Mouse (Mus musculus) ES-E14 (cell line): ENCODE measurements around the gene Fam155a. TPM values are rescaled to one million over a fixed set of nuclear protein-coding genes. Genes with fewer than 3 reads are reported as not detected.
A peak's percentile ranks its signal among the peaks of the same experiment; 100 is the strongest.

Experiments
- DNase-seq: peaks from one replicate; pipeline ENCODE4 v3.0.0-alpha.2; 2013; ENCODE audit warnings: low read depth, low spot score
- H3K27ac ChIP-seq: 2 replicates; pipeline ENCODE4 v1.5.1; 2012; ENCODE audit warnings: low read depth, mild to moderate bottlenecking, low read length, moderate library complexity, mixed read lengths; ENCODE audit not compliant: poor library complexity, insufficient read depth, severe bottlenecking
- H3K36me3 ChIP-seq: 2 replicates; pipeline ENCODE4 v1.6.1; 2012; ENCODE audit warnings: mild to moderate bottlenecking, low read length, moderate library complexity, mixed read lengths; ENCODE audit not compliant: control insufficient read depth, poor library complexity, insufficient read depth, severe bottlenecking
- H3K4me1 ChIP-seq, 2 experiments: fragments of 150-350 bp in 1 of 2; sonication (generic) in 1 of 2; 2 replicates each; pipeline ENCODE4 v1.6.1; 2012; ENCODE audit warnings: low read length in 2 of 2, mild to moderate bottlenecking in 1 of 2, mixed read lengths in 1 of 2; ENCODE audit not compliant: control insufficient read depth in 2 of 2, insufficient read depth in 2 of 2, poor library complexity in 1 of 2
- H3K4me3 ChIP-seq, 2 experiments: fragments of 150-350 bp in 1 of 2; sonication (generic) in 1 of 2; 2 replicates each; pipeline ENCODE4 v1.5.1; 2012; ENCODE audit warnings: low read length in 2 of 2, low read depth in 1 of 2, mild to moderate bottlenecking in 1 of 2, mixed read lengths in 1 of 2; ENCODE audit not compliant: insufficient read depth in 1 of 2, poor library complexity in 1 of 2, severe bottlenecking in 1 of 2
- H3K9ac ChIP-seq: 2 replicates; pipeline ENCODE4 v1.6.1; 2012; ENCODE audit warnings: low read depth, mild to moderate bottlenecking, low read length, mixed read lengths; ENCODE audit not compliant: poor library complexity, insufficient read depth, severe bottlenecking
- H3K9me3 ChIP-seq: fragments of 150-350 bp; sonication (generic); 2 replicates; pipeline ENCODE4 v1.6.1; 2012; ENCODE audit warnings: low read depth, mild to moderate bottlenecking, low read length; ENCODE audit not compliant: control insufficient read depth, insufficient read depth
- CHD2 ChIP-seq: IDR thresholded peaks from 2 replicates; pipeline ENCODE4 v1.6.1; 2014; ENCODE audit warnings: mild to moderate bottlenecking, low read depth, low read length, inconsistent platforms
- HCFC1 ChIP-seq: IDR thresholded peaks from 2 replicates; pipeline ENCODE4 v1.6.1; 2012; ENCODE audit warnings: low read length, inconsistent platforms, borderline replicate concordance; ENCODE audit not compliant: insufficient read depth
- MAFK ChIP-seq: IDR thresholded peaks from 2 replicates; pipeline ENCODE4 v1.6.1; 2014; ENCODE audit warnings: mild to moderate bottlenecking, low read depth, low read length, inconsistent platforms; ENCODE audit not compliant: insufficient read depth
- ZC3H11A ChIP-seq: IDR thresholded peaks from 2 replicates; pipeline ENCODE4 v1.6.1; 2012; ENCODE audit warnings: low read depth, mild to moderate bottlenecking, inconsistent platforms, low read length, borderline replicate concordance
- ZNF384 ChIP-seq: IDR thresholded peaks from 2 replicates; pipeline ENCODE4 v1.6.1; 2012; ENCODE audit warnings: low read depth, low read length, inconsistent platforms
- in situ Hi-C, 2 experiments: fragments of 600-800 bp; cut with MboI; formaldehyde crosslinking; loops; one replicate each; pipeline ENCODE4 v1.15.1; 2025; ENCODE audit warnings: low sequenced_read_pairs in 2 of 2, inconsistent platforms in 1 of 2; ENCODE audit not compliant: unreplicated experiment in 2 of 2
- total RNA-seq: library from RNA; depleted of rRNA; stranded (reverse); fragments of 300-350 nt; gene quantifications from 2 replicates; pipeline ENCODE4 v1.2.3, GENCODE M21; 2012

The Fam155a gene
- total RNA-seq, 1 experiment: 0.04 TPM

DNA sequence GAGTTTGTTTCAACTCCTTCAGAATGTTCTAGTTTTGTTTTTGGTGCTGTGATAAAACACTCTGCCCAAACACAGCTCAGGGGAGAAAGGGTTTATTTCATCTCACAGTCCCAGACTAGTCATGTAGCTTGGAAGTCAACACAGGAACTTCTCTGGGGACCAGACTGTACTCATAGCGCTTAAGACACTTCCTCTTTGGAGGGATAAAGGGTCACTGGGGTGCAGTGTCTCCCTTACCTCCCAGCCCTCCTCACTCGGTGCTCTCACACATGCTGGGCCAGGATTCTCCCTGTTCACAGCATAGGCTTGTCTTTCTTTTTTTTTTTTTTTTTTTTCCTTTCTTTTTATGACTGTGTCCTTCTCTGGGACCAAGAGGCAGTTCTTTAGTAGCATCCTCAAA is 585.8 kb downstream of the Fam155a start:
- H3K9ac ChIP-seq: no peak overlapping the region
- H3K4me1 ChIP-seq: no peaks in the 10 kb centered on the region
- no peak overlapping the region for H3K4me3 ChIP-seq
- no peak for TF ChIP-seq CHD2
- TF ChIP-seq ZC3H11A: no peak
- TF ChIP-seq ZNF384: no peak
- TF ChIP-seq HCFC1: no peak
- no peak for TF ChIP-seq MAFK
- in situ Hi-C loops: no loop called here
- H3K27ac ChIP-seq: no peak overlapping the region
- no peaks in the 10 kb centered on the region for H3K36me3 ChIP-seq
- H3K9me3 ChIP-seq: no peaks in the 10 kb centered on the region
- DNase-seq: no peak

DNA sequence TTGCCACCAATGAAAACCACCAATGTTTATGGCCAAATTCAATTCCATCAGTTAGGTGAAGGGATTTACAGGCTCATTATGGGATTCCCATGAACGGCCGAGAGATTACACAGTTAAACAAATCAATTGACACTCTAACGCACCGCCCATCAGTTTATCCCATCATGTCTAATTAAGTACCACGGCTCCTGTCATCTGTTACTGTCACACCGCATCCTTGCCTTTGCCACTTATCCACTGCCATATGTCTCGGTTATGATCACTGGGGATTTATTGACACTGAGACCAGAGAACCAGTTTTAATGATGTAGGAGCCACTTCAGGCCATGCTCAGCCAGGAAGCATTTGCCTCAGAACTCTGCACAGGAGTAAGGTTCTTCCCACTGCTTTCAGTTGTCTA is 588.5 kb downstream of the Fam155a start:
- in situ Hi-C loops: no loop called here

DNA sequence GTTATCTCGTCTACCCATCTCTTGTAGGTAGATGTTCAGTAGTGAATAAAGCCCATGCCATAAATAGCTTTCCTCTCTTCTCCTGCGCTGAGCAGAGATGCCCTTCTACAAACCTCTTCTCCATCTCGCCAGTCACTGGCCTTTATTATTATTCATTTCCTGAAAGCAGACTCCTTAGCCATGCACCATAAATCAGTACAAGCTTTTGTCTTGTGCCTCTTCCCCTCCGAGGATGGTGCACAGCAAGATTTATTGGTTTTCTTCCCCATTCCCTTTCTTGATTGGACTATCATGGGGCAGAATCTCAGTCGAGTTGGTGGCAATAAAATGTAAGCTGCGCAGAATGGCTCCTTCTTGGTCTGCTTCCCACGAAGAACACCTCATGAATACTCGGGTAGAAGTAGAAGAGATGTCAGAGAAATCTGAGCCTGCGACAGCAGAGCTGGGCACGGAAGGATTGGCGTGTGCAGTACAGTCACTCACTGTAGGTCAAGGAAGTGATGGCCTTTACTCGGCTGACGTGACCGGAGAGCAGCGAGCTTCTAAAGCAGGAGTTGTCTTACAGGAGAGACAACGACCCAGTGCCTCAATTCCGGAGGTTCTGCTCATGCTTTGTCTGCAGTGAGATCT is 590.2 kb downstream of the Fam155a start:
- Histone ChIP-seq H3K36me3 (no peaks in the 10 kb centered on the region), H3K4me3 (no peak overlapping the region), H3K9me3 (no peaks in the 10 kb centered on the region), H3K9ac (no peak overlapping the region), H3K27ac (no peak overlapping the region), H3K4me1 (no peaks in the 10 kb centered on the region)
- in situ Hi-C loops: no loop called here
- no peak for DNase-seq
- TF ChIP-seq HCFC1: no peak
- TF ChIP-seq ZNF384: no peak
- no peak for TF ChIP-seq ZC3H11A
- no peak for TF ChIP-seq CHD2
- no peak for TF ChIP-seq MAFK

More for the DNA sequence above, 588.5 kb downstream of the Fam155a start:
- Histone ChIP-seq H3K4me1 (no peaks in the 10 kb centered on the region), H3K27ac (no peak overlapping the region), H3K4me3 (no peak overlapping the region), H3K9me3 (no peaks in the 10 kb centered on the region), H3K36me3 (no peaks in the 10 kb centered on the region), H3K9ac (no peak overlapping the region)
- DNase-seq: no peak
- TF ChIP-seq CHD2 (no peak), MAFK (no peak), HCFC1 (no peak), ZNF384 (no peak), ZC3H11A (no peak)

DNA sequence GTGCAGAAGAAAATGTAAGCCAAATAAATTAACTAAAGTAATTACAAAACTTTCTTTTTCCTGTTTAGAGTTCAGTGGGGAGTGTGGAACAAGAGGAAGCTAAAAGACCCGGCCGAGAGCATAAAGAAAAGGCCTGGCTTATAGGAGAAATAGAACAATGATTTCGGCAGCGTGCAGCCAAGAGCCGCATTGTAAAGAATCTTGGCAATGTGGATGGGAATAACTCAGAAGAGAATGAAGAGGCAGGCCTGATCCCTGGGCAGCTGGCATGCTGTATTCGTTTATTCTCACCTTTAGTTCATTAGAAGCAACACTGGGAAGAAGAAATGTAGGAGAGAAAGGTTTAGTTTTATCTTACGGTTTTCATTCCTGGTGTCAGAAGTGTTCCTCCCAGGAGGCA is 594.0 kb downstream of the Fam155a start:
- Histone ChIP-seq H3K9me3 (no peaks in the 10 kb centered on the region), H3K27ac (no peak overlapping the region), H3K4me1 (no peaks in the 10 kb centered on the region), H3K36me3 (no peaks in the 10 kb centered on the region), H3K4me3 (no peak overlapping the region), H3K9ac (no peak overlapping the region)
- no peak for TF ChIP-seq HCFC1
- TF ChIP-seq CHD2: no peak
- TF ChIP-seq ZC3H11A: no peak
- no peak for TF ChIP-seq ZNF384
- no peak for TF ChIP-seq MAFK
- no peak for DNase-seq
- in situ Hi-C loops: no loop called here

DNA sequence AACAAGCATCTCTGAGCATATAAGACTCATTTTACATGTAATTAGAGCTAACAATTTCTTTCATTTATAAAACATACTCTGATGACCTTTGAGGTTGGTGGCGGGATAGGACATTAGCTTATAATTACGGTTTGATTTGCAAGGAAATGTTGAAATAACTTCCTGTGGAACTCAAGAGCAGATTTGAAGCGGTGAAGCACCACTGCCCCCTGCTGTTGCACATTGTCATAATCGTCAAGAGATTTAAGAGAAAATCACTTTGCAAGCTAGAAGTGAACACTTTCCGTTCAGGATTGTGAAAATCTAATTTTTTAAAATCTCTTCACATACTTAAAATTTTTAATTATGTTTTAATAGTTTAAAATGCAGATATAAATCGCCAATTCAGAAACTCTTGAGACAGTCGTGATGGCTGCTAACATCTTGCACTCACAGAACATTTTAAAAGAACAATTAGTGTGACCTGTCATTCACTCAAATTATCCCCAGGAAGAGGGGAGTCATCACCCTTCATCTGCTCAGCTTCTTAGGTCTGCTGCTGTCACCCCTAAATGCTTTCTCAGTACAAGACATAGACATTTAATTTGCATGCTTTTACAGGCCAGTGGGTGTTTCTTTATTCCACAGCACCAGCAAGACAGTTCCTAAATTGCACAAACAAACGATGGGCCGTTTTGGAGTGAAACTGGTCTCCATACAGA is 595.9 kb downstream of the Fam155a start:
- DNase-seq: peak; percentile 40
- H3K9me3 ChIP-seq: no peaks in the 10 kb centered on the region

More for the DNA sequence above, 595.9 kb downstream of the Fam155a start:
- no peak overlapping the region for H3K9ac ChIP-seq
- no peak for TF ChIP-seq ZNF384
- TF ChIP-seq ZC3H11A: peak; percentile 68; the same call in 1 of the 2 replicates
- no peaks in the 10 kb centered on the region for H3K4me1 ChIP-seq
- in situ Hi-C loops: no loop called here
- H3K36me3 ChIP-seq: no peaks in the 10 kb centered on the region
- H3K27ac ChIP-seq: no peak overlapping the region
- no peak overlapping the region for H3K4me3 ChIP-seq
